Mouse (Mus musculus) lung, postnatal 0 days (tissue): ENCODE results near the gene Eif4h.

Experiments used
- CTCF ChIP-seq: IDR thresholded peaks from 2 replicates; pipeline ENCODE4 v1.5.1; 2016; ENCODE audit warnings: antibody characterized with exemption, mild to moderate bottlenecking
- EP300 ChIP-seq: IDR thresholded peaks from 2 replicates; pipeline ENCODE4 v1.6.1; 2016; ENCODE audit warnings: antibody characterized with exemption, mild to moderate bottlenecking, control low read depth

DNA sequence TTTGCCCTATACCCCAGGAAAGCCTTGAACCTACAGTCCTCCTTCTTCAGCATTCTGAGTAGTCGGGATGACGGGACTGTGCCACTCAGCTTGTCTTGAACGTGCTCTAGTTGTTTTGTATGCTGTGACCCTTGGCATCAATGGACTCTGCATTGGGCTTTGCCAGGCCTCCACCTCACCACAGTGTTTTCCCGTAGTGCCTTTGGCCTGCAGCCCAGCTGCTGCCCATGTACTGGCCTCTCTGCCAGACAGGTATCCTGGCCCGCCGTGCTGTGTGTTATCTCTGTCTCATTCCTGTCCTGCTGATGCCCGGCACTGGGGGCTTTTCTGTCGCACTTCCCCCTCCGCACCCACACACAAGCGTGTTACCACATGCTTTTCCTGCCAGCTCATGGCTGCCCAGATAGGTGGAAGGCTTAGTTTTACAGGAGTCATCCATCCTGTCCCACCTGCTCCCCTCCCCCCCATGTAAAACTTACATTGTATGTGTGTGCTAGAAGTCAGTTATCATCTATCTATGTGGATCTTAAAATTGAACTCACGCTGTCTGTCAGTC is 47.2 kb downstream of the Eif4h start:
- no peak for TF ChIP-seq EP300
- TF ChIP-seq CTCF, result no peak
